Mouse (Mus musculus): Measurements from ENCODE around the gene Hdac11.
"Not testable (repeated sequence)": the region's sequence is repeated elsewhere in the genome, so short reads cannot be mapped to it uniquely, and the experiment has no call there.

Hdac11 gene

GRCm38 (mm10) chr6:91156554-91157236, at the start of gene Hdac11:
Gene Hdac11 (plus strand): TSS chr6:91156665.
- peak; percentile 71 to 80 for DNase-seq (ENCODE audit: low spot score in 2 of 2)

- peak in 1 of 2 experiments; percentile 13 for DNase-seq (ENCODE audit: low spot score in 2 of 2)
These were observed 48.1 kb upstream of the Hdac11 start for GRCm38 (mm10) chr6:91108301-91108916.

GRCm38 (mm10) chr6:91108917-91109450, 47.5 kb upstream of the Hdac11 start:
- no peak for DNase-seq (ENCODE audit: low spot score in 2 of 2)

- DNase-seq (ENCODE audit: low spot score in 2 of 2): no peak
These were observed 47.0 kb upstream of the Hdac11 start for GRCm38 (mm10) chr6:91109489-91109888.

- DNase-seq (ENCODE audit: low spot score in 2 of 2): no peak
These were observed 46.0 kb upstream of the Hdac11 start for GRCm38 (mm10) chr6:91110323-91111020.

- DNase-seq (ENCODE audit: low spot score in 2 of 2): no peak
These were observed 45.1 kb upstream of the Hdac11 start for GRCm38 (mm10) chr6:91111141-91111953.

GRCm38 (mm10) chr6:91111954-91112252, 44.6 kb upstream of the Hdac11 start:
- no peak for DNase-seq (ENCODE audit: low spot score in 2 of 2)

- no peak for DNase-seq (ENCODE audit: low spot score in 2 of 2)
These were observed 41.7 kb upstream of the Hdac11 start for GRCm38 (mm10) chr6:91114716-91115115.

GRCm38 (mm10) chr6:91115158-91115557, 41.3 kb upstream of the Hdac11 start:
- no peak for DNase-seq (ENCODE audit: low spot score in 2 of 2)

- DNase-seq (ENCODE audit: low spot score in 2 of 2): no peak
These were observed 40.6 kb upstream of the Hdac11 start for GRCm38 (mm10) chr6:91115863-91116243.

- peak; percentile 87 to 98 for DNase-seq (ENCODE audit: low spot score in 2 of 2)
These were observed 40.0 kb upstream of the Hdac11 start, which contains the start of gene Nup210 for GRCm38 (mm10) chr6:91116244-91117145. Gene Nup210 (minus strand): TSS chr6:91116829.

- no peak for DNase-seq (ENCODE audit: low spot score in 2 of 2)
These were observed 39.3 kb upstream of the Hdac11 start for GRCm38 (mm10) chr6:91117149-91117548.

- DNase-seq (ENCODE audit: low spot score in 2 of 2): no peak
These were observed 37.9 kb upstream of the Hdac11 start for GRCm38 (mm10) chr6:91118526-91118925.

- no peak for DNase-seq (ENCODE audit: low spot score in 2 of 2)
These were observed 36.3 kb upstream of the Hdac11 start for GRCm38 (mm10) chr6:91120206-91120605.

- DNase-seq (ENCODE audit: low spot score in 2 of 2): not testable (repeated sequence)
These were observed 35.4 kb upstream of the Hdac11 start for GRCm38 (mm10) chr6:91121089-91121488.

- DNase-seq (ENCODE audit: low spot score in 2 of 2): no peak
These were observed 33.0 kb upstream of the Hdac11 start for GRCm38 (mm10) chr6:91123453-91123852.

GRCm38 (mm10) chr6:91124286-91125227, 31.9 kb upstream of the Hdac11 start:
- no peak for DNase-seq (ENCODE audit: low spot score in 2 of 2)

GRCm38 (mm10) chr6:91125228-91125585, 31.3 kb upstream of the Hdac11 start:
- no peak for DNase-seq (ENCODE audit: low spot score in 2 of 2)

- DNase-seq (ENCODE audit: low spot score in 2 of 2): no peak
These were observed 27.5 kb upstream of the Hdac11 start for GRCm38 (mm10) chr6:91128996-91129395.

GRCm38 (mm10) chr6:91130856-91131255, 25.6 kb upstream of the Hdac11 start:
- no peak for DNase-seq (ENCODE audit: low spot score in 2 of 2)

Data from cerebellum, postnatal 4 days (tissue).